Mouse (Mus musculus) left cerebral cortex, postnatal 4 days (tissue): Measurements from ENCODE around the gene Hist1h4m. TPM values are rescaled to one million over a fixed set of nuclear protein-coding genes. Genes with fewer than 3 reads are reported as not detected.
A peak's percentile ranks its signal among the peaks of the same experiment; 100 is the strongest.
"Not testable (repeated sequence)": the region's sequence is repeated elsewhere in the genome, so short reads cannot be mapped to it uniquely, and the experiment has no call there.

Experiments used
- DNase-seq: peaks from one replicate; pipeline ENCODE4 v3.0.0-alpha.2; 2022
- intact Hi-C: fragments of 180-260 bp; cut with DNase I; formaldehyde crosslinking; loops from one replicate; pipeline ENCODE4 v1.15.1; 2025
- total RNA-seq, 2 experiments: library from RNA; stranded (reverse); gene quantifications; 2 replicates each; pipeline ENCODE4 v1.2.3; 2021

The Hist1h4m gene
- total RNA-seq: 100 to 1,000 TPM; 320 to 409 TPM

- intact Hi-C loops: not testable (repeated sequence)
- peak; percentile 20 for DNase-seq
Measured at GRCm38 (mm10) chr13:21811539-21811938, at the start of gene Hist1h4m. Gene Hist1h4m (plus strand): TSS chr13:21811746.

- peak; percentile 64 for DNase-seq
- intact Hi-C loops: no loop called here
Measured at GRCm38 (mm10) chr13:21778814-21779766, 32.5 kb upstream of the Hist1h4m start.

DNA sequence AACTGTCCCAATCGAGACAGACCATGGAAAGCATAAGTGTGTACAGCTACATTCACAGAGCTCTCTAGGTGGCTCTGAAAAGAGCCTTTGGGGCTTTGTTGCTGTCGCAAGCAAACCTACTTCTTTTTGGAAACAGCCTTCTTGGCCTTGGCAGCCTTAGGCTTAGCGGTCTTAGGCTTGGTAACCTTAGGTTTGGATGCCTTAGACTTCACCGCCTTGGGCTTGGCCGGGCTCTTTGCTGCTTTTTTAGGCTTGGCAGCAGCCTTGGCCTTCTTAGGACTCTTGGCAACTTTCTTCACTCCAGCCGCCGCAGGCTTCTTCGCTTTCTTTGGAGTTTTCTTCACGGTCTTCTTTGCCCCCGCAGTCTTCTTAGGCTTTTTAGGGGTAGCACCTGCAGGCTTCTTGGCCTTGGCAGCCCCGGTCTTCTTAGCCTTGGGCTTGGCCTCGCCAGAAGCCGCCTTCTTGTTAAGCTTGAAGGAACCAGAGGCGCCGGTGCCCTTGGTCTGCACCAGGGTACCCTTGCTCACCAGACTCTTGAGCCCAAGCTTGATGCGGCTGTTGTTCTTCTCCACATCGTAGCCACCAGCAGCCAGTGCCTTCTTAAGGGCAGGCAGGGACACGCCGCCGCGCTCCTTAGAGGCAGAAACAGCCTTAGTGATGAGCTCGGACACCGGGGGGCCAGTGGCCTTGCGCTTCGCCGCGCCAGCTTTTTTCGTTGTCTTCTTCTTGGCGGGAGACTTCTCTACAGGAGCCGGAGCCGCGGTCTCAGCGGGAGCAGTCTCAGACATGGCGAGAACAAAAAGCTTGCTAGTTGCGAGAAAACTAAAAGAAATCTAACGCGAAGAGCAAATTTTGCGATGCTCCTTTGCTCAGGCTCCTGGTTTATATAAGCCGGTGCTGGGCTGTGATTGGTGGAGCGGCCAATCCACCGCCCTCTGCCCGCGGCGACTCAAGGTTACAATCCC, 31.5 kb upstream of the Hist1h4m start, which contains the start of gene Hist1h1b:
TSS of gene Hist1h1b (minus strand) at position 859 of the 965 bp plus-strand sequence.
- intact Hi-C loops: no loop called here
- peak; percentile 65 for DNase-seq

DNA sequence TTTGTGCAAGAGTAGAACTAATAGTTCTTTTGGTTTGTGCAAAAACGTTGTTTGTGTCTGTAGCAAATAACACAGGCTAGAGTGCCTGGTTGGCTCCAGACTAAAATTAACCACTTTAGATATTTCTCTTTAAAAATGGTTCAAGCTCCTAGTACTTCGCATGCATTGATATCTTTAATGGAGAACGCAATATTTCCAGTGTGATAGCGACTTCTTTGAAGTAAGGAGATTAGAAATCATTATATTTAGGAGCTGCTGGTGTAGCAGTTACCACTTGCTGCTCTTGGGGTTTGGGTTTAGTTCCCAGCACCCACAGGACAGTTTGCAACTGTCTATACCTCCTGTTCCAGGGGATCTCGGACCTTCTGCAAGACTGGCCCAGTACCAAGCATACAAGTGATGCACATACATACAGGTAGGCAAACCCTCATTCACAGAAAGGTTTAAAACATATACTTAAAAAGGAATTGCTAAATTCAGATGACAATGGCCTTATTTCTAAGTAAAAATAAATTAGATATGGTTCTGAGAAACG, 30.5 kb upstream of the Hist1h4m start:
- DNase-seq: no peak
- intact Hi-C loops: no loop called here

DNA sequence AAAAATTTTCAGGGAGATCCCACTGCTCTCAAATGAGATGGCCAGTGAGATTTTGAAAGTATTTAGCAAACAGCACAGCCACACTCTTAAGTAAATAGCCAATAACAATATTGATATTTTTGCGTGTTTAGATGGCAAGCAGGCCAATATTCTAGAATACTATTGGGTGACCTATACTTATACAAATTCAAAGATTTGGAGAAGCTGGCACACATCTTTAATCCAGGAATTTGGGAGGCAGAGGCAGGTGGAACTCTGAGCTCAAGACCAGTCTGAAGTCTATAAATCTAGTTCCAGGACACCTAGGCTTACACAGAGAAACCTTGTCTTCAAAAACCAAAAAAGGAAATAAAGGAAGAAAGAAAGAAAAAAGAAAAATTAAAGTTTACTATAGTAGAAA, 29.9 kb upstream of the Hist1h4m start:
- intact Hi-C loops: no loop called here
- no peak for DNase-seq

DNA sequence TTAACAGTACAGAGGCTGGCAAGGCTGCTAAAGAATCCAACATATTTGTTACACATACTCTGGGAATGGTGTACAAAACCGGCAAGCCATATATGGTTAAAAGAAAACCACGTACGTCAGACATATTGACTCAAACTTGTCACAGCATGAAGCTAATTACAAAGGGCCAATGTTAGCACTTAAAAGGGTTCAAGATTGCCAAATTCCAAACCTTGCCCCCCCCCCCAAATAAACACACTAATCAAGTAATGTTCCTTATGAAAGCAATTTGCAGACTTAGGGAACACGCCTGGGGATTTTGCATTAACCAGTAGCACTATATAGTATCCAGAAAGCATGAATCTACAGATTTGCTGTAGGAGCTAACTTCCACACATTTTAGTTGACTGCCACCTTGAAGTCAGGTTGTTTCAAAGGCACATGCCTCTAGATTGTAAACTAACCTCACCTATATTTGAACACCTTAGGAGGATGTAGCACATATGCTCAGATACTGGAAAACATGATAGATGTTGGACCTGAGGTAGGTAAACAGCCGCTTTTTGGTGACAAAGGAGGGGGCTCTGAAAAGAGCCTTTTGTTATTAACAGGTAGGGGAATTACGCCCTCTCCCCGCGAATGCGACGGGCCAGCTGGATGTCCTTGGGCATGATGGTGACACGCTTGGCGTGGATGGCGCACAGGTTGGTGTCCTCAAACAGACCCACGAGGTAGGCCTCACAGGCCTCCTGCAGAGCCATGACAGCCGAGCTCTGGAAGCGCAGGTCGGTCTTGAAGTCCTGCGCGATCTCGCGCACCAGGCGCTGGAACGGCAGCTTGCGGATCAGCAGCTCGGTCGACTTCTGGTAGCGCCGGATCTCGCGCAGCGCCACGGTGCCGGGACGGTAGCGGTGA, 28.9 kb upstream of the Hist1h4m start:
- intact Hi-C loops, DNase-seq: not testable (repeated sequence)

- intact Hi-C loops: no loop called here
- DNase-seq: peak; percentile 27
Measured at GRCm38 (mm10) chr13:21783255-21783617, 28.3 kb upstream of the Hist1h4m start, which contains the start of gene Hist1h3i. Gene Hist1h3i (minus strand): TSS chr13:21783370.

DNA sequence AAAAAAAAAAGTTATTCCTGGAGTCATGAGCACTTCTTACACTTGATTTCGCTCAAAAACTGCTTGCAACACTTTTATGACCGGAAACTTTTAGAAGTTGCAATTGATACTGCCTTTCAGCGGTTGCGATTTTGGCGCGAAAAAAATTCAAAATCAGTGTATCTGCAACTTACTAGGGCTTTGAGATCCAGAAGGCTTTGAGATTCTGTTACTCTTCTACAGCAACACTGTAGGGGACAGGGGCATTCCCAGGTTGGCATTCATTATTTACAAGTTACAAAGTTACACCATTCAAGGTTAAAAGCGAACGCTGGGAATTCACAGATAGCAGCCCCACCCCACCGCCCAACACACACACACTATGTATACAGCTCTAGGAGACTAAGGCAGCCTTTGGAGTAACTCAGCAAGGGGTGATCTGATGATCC, 27.8 kb upstream of the Hist1h4m start:
- intact Hi-C loops: no loop called here
- peak; percentile 35 for DNase-seq

GRCm38 (mm10) chr13:21784311-21784710, 27.2 kb upstream of the Hist1h4m start:
- intact Hi-C loops: no loop called here
- DNase-seq: no peak

DNA sequence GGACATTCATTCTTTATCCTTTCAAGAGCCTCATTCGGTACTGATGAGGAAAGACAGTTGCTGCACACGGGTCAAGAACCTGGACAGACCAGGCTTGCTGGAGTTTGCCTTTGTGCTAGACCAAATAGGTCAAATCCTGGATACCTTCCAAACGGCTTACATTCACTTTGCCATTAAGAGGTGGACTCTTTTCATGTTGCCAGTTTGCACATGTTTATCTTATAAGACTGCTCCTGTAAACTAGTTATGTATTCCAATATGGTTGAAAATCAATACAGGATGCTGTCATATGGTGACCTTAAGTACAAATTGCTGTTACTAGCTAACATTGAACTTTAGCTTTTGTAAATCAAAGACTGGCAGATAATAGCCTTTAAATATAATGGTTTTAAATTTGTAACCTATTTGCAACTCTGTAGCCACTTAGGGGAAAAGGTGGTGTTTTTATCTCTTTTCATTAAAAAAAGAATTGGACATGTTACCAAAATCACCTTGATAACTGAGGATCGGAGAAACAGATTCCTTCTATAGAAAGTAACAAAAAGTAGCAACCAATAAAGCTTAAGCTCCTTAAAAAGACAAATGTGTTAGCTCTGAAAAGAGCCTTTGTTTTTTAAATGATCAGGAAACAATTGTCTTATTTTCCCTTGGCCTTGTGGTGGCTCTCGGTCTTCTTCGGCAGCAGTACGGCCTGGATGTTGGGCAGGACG, 25.2 kb upstream of the Hist1h4m start:
- intact Hi-C loops: no loop called here
- DNase-seq: no peak

GRCm38 (mm10) chr13:21786899-21787629, 24.5 kb upstream of the Hist1h4m start, which contains the start of the genes Hist1h2an and Hist1h2bp:
Gene Hist1h2an (minus strand): TSS chr13:21787218.
Gene Hist1h2bp (plus strand): TSS chr13:21787461.
- intact Hi-C loops: not testable (repeated sequence)

GRCm38 (mm10) chr13:21787760-21788593, 23.6 kb upstream of the Hist1h4m start:
- no peak for DNase-seq
- intact Hi-C loops: no loop called here

More at GRCm38 (mm10) chr13:21786899-21787629, 24.5 kb upstream of the Hist1h4m start, which contains the start of the genes Hist1h2an and Hist1h2bp:
- peak; percentile 81 for DNase-seq

GRCm38 (mm10) chr13:21789925-21790324, 21.6 kb upstream of the Hist1h4m start:
- intact Hi-C loops: no loop called here
- no peak for DNase-seq

DNA sequence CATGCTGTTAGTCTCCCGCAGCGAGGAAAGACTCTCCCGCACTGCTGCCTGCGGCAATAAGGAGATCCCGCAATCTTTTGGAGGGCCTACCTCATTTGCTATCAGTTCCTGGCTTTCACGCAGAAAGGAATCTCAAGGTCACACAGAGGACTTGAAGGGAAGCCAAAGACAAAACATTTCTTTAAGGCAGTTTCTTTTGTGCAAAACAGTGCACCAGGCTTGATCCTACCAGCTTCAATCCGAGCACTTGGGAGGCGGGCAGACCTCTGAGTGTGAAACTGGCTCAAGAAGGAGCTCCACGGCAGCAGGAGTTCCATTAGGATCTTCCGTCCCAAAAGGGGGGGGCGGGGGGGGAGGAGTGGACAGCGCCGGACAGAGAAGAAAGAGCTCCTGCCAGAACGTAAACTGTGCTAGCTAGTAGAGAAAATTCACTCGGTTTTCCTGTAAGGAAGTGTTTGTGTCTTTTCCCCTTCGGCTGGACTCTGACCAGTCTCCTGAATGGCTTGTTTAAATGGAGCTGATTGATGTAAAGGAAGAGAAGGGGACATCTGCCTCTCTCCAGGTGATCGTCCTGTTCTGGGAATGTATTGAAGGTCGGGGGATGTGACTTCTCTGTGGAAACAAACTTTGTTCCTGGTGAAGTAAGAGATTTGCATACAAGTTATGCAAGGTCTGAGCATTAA, 20.8 kb upstream of the Hist1h4m start:
- intact Hi-C loops: no loop called here
- peak; percentile 19 for DNase-seq

DNA sequence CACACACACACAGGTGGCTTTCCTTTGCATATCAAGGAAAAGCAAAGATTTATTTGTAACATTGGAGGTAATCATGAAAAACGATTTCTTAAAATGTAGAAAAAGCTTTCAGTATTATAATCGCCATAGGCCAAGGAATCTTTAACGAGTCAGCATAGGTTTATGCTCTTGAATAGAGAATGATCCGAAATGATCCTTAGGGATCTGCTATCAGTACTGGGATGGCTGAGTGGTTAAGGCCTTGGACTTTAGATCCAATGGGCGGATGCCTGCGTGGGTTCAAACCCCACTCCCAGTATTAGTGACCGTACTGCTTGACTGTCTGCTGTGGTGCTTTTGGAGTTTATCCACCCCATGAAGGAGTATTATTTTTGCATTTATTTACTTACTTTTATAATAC, 16.0 kb upstream of the Hist1h4m start:
- intact Hi-C loops: no loop called here

DNA sequence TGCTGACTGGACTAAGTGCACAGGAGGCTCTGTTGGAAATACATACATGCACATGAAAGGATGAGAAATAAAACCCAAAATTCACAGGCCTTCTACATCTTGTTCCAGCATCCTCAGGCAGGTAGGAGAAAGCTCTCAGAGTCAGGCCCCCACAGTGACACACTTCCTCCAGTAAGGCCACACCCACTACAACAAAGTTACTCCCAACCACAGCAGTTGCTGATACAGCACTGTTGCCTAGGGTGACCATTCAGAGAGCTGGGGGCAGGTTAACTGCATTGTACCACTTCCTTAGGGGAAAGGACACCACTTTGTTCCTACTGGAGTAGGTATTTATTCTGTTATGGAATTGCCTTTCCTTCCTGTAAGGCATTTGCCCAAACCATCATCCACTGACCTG, 14.4 kb upstream of the Hist1h4m start:
- DNase-seq, intact Hi-C loops: not testable (repeated sequence)

More for the DNA sequence above, 16.0 kb upstream of the Hist1h4m start:
- no peak for DNase-seq

- intact Hi-C loops, DNase-seq: not testable (repeated sequence)
Measured at GRCm38 (mm10) chr13:21803058-21803457, 8.5 kb upstream of the Hist1h4m start.
